Mouse (Mus musculus) liver, postnatal 0 days (tissue): Measurements from ENCODE around the gene Prrx2.
"Not testable (repeated sequence)": the region's sequence is repeated elsewhere in the genome, so short reads cannot be mapped to it uniquely, and the experiment has no call there.

Experiments
- CTCF ChIP-seq: sonication (generic); IDR thresholded peaks from 2 replicates; pipeline ENCODE4 v1.5.1; 2016; ENCODE audit warnings: antibody characterized with exemption, low read depth
- EP300 ChIP-seq: IDR thresholded peaks from 2 replicates; pipeline ENCODE4 v1.6.1; 2016; ENCODE audit warnings: antibody characterized with exemption, low read depth, mild to moderate bottlenecking

DNA sequence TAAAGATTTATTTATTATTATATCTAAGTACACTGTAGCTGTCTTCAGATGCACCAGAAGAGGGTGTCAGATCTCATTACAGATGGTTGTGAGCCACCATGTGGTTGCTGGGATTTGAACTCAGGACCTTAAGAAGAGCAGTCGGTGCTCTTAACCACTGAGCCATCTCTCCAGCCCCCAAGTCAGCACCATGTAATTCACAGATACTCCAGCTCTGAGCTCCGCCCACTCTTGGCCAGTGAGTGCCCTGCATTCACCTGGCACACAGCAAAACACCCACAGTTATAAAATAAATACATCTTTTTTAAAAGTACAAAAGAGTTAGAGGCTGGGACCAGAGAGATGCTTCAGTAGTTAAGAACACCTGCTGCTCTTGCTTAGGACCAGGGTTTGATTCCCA lies 96.1 kb downstream of the Prrx2 start:
- TF ChIP-seq CTCF, EP300: not testable (repeated sequence)
